Mouse (Mus musculus) brain, embryonic 14.5 days (tissue): ENCODE results near the gene Trip6.

Experiments
- CTCF ChIP-seq: fragments of 200-500 bp; IDR thresholded peaks from 2 replicates; pipeline ENCODE4 v1.5.1; 2012; ENCODE audit warnings: inconsistent platforms, mild to moderate bottlenecking, moderate library complexity, borderline replicate concordance; ENCODE audit not compliant: insufficient read depth, insufficient read length; ENCODE audit errors: extremely low read depth
- POLR2A ChIP-seq: fragments of 200-500 bp; IDR thresholded peaks from 2 replicates; pipeline ENCODE4 v1.6.1; 2012; ENCODE audit warnings: mild to moderate bottlenecking, inconsistent platforms, borderline replicate concordance; ENCODE audit not compliant: poor library complexity, insufficient read depth, insufficient read length, severe bottlenecking; ENCODE audit errors: extremely low read depth

DNA sequence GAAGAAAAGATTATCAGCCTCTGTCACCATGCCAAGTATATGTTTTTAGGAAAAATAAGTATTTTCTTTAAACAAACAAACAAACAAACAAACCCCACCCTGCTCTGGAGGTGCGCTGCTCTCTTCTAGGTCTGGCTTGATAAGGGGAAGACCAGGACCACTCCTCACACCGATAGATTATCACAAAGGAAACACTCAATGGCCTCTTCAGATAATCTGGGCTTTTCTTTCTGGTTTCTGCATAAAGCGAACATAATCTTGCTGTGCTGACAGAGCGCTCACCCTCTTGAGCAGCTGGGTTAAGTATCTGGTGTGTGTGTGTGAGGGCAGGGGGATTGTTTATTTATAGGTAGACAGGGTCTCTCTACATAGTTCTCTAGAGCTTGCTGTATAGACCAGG is 10.6 kb downstream of the Trip6 start:
- no peak for TF ChIP-seq POLR2A
- no peak for TF ChIP-seq CTCF
